Mouse (Mus musculus) ES-E14 (cell line): ENCODE measurements around the gene Aars2.

Experiments
- CHD2 ChIP-seq: IDR thresholded peaks from 2 replicates; pipeline ENCODE4 v1.6.1; 2014; ENCODE audit warnings: mild to moderate bottlenecking, low read depth, low read length, inconsistent platforms
- HCFC1 ChIP-seq: IDR thresholded peaks from 2 replicates; pipeline ENCODE4 v1.6.1; 2012; ENCODE audit warnings: low read length, inconsistent platforms, borderline replicate concordance; ENCODE audit not compliant: insufficient read depth
- ZNF384 ChIP-seq: IDR thresholded peaks from 2 replicates; pipeline ENCODE4 v1.6.1; 2012; ENCODE audit warnings: low read depth, low read length, inconsistent platforms

GRCm38 (mm10) chr17:45515204-45515726, 8.6 kb downstream of the Aars2 start:
- no peak for TF ChIP-seq CHD2
- no peak for TF ChIP-seq HCFC1
- TF ChIP-seq ZNF384 = no peak
